Mouse (Mus musculus) CH12.LX (cell line): ENCODE results near the gene BC030867. TPM values are rescaled to one million over a fixed set of nuclear protein-coding genes. Genes with fewer than 3 reads are reported as not detected.

Experiments
- DNase-seq: peaks from one replicate; pipeline ENCODE4 v3.0.0-alpha.2; 2013; ENCODE audit errors: extremely low read depth
- H3K27ac ChIP-seq: 2 replicates; pipeline ENCODE4 v1.5.1; 2012; ENCODE audit warnings: low read depth, mild to moderate bottlenecking, control low read depth, moderate library complexity; ENCODE audit not compliant: insufficient read depth
- H3K27me3 ChIP-seq: replicated peaks from 2 replicates; pipeline ENCODE3; 2012; ENCODE audit warnings: inconsistent platforms
- H3K36me3 ChIP-seq, 2 experiments: replicated peaks in 1 of 2; 2 replicates each; pipeline versions ENCODE3 to v1.6.1; 2012; ENCODE audit warnings: inconsistent platforms in 1 of 2, low read length in 1 of 2, mild to moderate bottlenecking in 1 of 2, mixed read lengths in 1 of 2, moderate library complexity in 1 of 2; ENCODE audit not compliant: control insufficient read depth in 1 of 2, insufficient read depth in 1 of 2
- H3K4me1 ChIP-seq, 2 experiments: 2 replicates each; pipeline ENCODE4 v1.6.1; 2012; ENCODE audit warnings: inconsistent platforms in 1 of 2, moderate library complexity in 1 of 2; ENCODE audit not compliant: insufficient read depth in 2 of 2, control insufficient read depth in 1 of 2
- H3K4me2 ChIP-seq: 2 replicates; pipeline ENCODE4 v1.6.1; 2012; ENCODE audit warnings: low read depth, mild to moderate bottlenecking, control low read depth; ENCODE audit not compliant: poor library complexity, insufficient read depth, severe bottlenecking
- H3K4me3 ChIP-seq, 3 experiments: fragments of 150-350 bp in 1 of 3; sonication (generic) in 1 of 3; replicated peaks in 1 of 3; 2 replicates each; pipeline versions ENCODE3 to v1.5.1; 2011 to 2012; ENCODE audit warnings: low read depth in 2 of 3, low read length in 2 of 3, mild to moderate bottlenecking in 2 of 3, moderate library complexity in 2 of 3, control low read depth in 1 of 3, improper control_type of control experiment in 1 of 3, inconsistent platforms in 1 of 3, mixed read lengths in 1 of 3; ENCODE audit not compliant: poor library complexity in 1 of 3
- H3K79me2 ChIP-seq: replicated peaks from 2 replicates; pipeline ENCODE4 v1.6.1; 2012; ENCODE audit warnings: mild to moderate bottlenecking, moderate library complexity; ENCODE audit not compliant: control insufficient read depth, poor library complexity, insufficient read depth, severe bottlenecking; ENCODE audit errors: extremely low read depth
- H3K9ac ChIP-seq: 2 replicates; pipeline ENCODE4 v1.6.1; 2012; ENCODE audit warnings: low read depth, mild to moderate bottlenecking, control low read depth, moderate library complexity; ENCODE audit not compliant: insufficient read depth
- H3K9me3 ChIP-seq: replicated peaks from 2 replicates; pipeline ENCODE3; 2012; ENCODE audit warnings: low read length, inconsistent platforms, mixed read lengths
- CHD1 ChIP-seq: IDR thresholded peaks from 2 replicates; pipeline ENCODE4 v1.6.1; 2012; ENCODE audit warnings: low read depth, low read length, improper control_type of control experiment, inconsistent platforms
- CHD2 ChIP-seq: IDR thresholded peaks from 2 replicates; pipeline ENCODE4 v1.6.1; 2011; ENCODE audit warnings: low read length, improper control_type of control experiment
- CTCF ChIP-seq, 2 experiments: IDR thresholded peaks in 1 of 2; conservative IDR thresholded peaks in 1 of 2; 2 replicates each; pipeline ENCODE4 v1.5.1; 2011 to 2012; ENCODE audit warnings: low read depth in 2 of 2, low read length in 2 of 2, improper control_type of control experiment in 1 of 2, inconsistent platforms in 1 of 2, mild to moderate bottlenecking in 1 of 2, moderate library complexity in 1 of 2
- HCFC1 ChIP-seq: IDR thresholded peaks from 2 replicates; pipeline ENCODE4 v1.6.1; 2012; ENCODE audit warnings: low read depth, mild to moderate bottlenecking, inconsistent platforms, low read length, improper control_type of control experiment
- IRF4 ChIP-seq: IDR thresholded peaks from 2 replicates; pipeline ENCODE4 v1.6.1; 2014; ENCODE audit warnings: low read depth, mild to moderate bottlenecking, inconsistent platforms, low read length, improper control_type of control experiment
- KAT2A ChIP-seq: IDR thresholded peaks from 2 replicates; pipeline ENCODE4 v1.6.1; 2012; ENCODE audit warnings: low read length, improper control_type of control experiment, inconsistent platforms; ENCODE audit not compliant: insufficient replicate concordance
- MAFK ChIP-seq: IDR thresholded peaks from 2 replicates; pipeline ENCODE4 v1.6.1; 2011; ENCODE audit warnings: low read length, improper control_type of control experiment; ENCODE audit not compliant: insufficient replicate concordance
- MAX ChIP-seq: IDR thresholded peaks from 2 replicates; pipeline ENCODE4 v1.6.1; 2011; ENCODE audit warnings: low read length, improper control_type of control experiment
- MAZ ChIP-seq: IDR thresholded peaks from 2 replicates; pipeline ENCODE4 v1.6.1; 2012; ENCODE audit warnings: low read depth, mild to moderate bottlenecking, inconsistent platforms, low read length, improper control_type of control experiment, moderate library complexity
- MEF2A ChIP-seq: IDR thresholded peaks from 2 replicates; pipeline ENCODE4 v1.6.1; 2014; ENCODE audit warnings: low read depth, mild to moderate bottlenecking, inconsistent platforms, low read length, improper control_type of control experiment, borderline replicate concordance
- MXI1 ChIP-seq: IDR thresholded peaks from 2 replicates; pipeline ENCODE4 v1.6.1; 2011; ENCODE audit warnings: mild to moderate bottlenecking, low read depth, low read length, improper control_type of control experiment
- MYC ChIP-seq: IDR thresholded peaks from 2 replicates; pipeline ENCODE4 v1.6.1; 2011; ENCODE audit warnings: low read depth, mild to moderate bottlenecking, improper control_type of control experiment, low read length
- NELFE ChIP-seq: IDR thresholded peaks from 2 replicates; pipeline ENCODE4 v1.6.1; 2011; ENCODE audit warnings: low read depth, low read length, improper control_type of control experiment
- PAX5 ChIP-seq: IDR thresholded peaks from 2 replicates; pipeline ENCODE4 v1.6.1; 2012; ENCODE audit warnings: low read length, inconsistent platforms, mixed read lengths
- POLR2A ChIP-seq: IDR thresholded peaks from 2 replicates; pipeline ENCODE4 v1.6.1; 2011; ENCODE audit warnings: low read depth, mild to moderate bottlenecking, improper control_type of control experiment, low read length
- POLR2AphosphoS2 ChIP-seq: IDR thresholded peaks from 2 replicates; pipeline ENCODE4 v1.6.1; 2011; ENCODE audit warnings: low read depth, low read length, improper control_type of control experiment
- RAD21 ChIP-seq: IDR thresholded peaks from 2 replicates; pipeline ENCODE4 v1.6.1; 2011; ENCODE audit warnings: low read depth, mild to moderate bottlenecking, low read length, improper control_type of control experiment, moderate library complexity
- SIN3A ChIP-seq: IDR thresholded peaks from 2 replicates; pipeline ENCODE4 v1.6.1; 2012; ENCODE audit warnings: low read length, improper control_type of control experiment, inconsistent platforms
- SMC3 ChIP-seq: IDR thresholded peaks from 2 replicates; pipeline ENCODE4 v1.6.1; 2011; ENCODE audit warnings: low read depth, low read length, improper control_type of control experiment
- TBP ChIP-seq: conservative IDR thresholded peaks from 2 replicates; pipeline ENCODE4 v1.6.1; 2011; ENCODE audit warnings: low read depth, low read length, improper control_type of control experiment
- UBTF ChIP-seq: IDR thresholded peaks from 2 replicates; pipeline ENCODE4 v1.6.1; 2012; ENCODE audit warnings: low read depth, mild to moderate bottlenecking, inconsistent platforms, low read length, improper control_type of control experiment, moderate library complexity
- ZKSCAN1 ChIP-seq: IDR thresholded peaks from 2 replicates; pipeline ENCODE4 v1.6.1; 2012; ENCODE audit warnings: low read depth, inconsistent platforms, low read length, improper control_type of control experiment, borderline replicate concordance
- ZMIZ1 ChIP-seq: IDR thresholded peaks from 2 replicates; pipeline ENCODE4 v1.6.1; 2012; ENCODE audit warnings: low read depth, mild to moderate bottlenecking, inconsistent platforms, low read length, improper control_type of control experiment
- dilution Hi-C: fragments of 300-500 bp; cut with MboI; formaldehyde crosslinking; loops from 2 replicates; pipeline ENCODE4 v1.14.3; 2020; ENCODE audit warnings: low sequenced_read_pairs; ENCODE audit not compliant: extremely low pct_unique_long_range_greater_than_20kb, extremely low pct_ligation_motif_present
- in situ Hi-C: fragments of 300-500 bp; cut with MboI; formaldehyde crosslinking; loops from 3 replicates; pipeline ENCODE4 v1.14.3; 2019; ENCODE audit warnings: low sequenced_read_pairs, low pct_ligation_motif_present, low pct_unique_long_range_greater_than_20kb, mixed read lengths
- polyA plus RNA-seq: library from polyadenylated mRNA; unstranded; fragments of >175 nt; gene quantifications from 2 replicates; pipeline ENCODE4 v1.2.1, GENCODE M21; 2012; ENCODE audit warnings: low read depth; ENCODE audit not compliant: insufficient read length
- total RNA-seq, 2 experiments: library from RNA; depleted of rRNA; stranded (reverse); fragments of 300-350 nt in 1 of 2; fragments of >200 nt in 1 of 2; gene quantifications; 2 replicates each; pipeline ENCODE4 v1.2.3; 2012 to 2014

Gene BC030867
- total and polyA plus RNA-seq, 3 experiments: 11.4 to 34.0 (median 26.2) TPM

DNA sequence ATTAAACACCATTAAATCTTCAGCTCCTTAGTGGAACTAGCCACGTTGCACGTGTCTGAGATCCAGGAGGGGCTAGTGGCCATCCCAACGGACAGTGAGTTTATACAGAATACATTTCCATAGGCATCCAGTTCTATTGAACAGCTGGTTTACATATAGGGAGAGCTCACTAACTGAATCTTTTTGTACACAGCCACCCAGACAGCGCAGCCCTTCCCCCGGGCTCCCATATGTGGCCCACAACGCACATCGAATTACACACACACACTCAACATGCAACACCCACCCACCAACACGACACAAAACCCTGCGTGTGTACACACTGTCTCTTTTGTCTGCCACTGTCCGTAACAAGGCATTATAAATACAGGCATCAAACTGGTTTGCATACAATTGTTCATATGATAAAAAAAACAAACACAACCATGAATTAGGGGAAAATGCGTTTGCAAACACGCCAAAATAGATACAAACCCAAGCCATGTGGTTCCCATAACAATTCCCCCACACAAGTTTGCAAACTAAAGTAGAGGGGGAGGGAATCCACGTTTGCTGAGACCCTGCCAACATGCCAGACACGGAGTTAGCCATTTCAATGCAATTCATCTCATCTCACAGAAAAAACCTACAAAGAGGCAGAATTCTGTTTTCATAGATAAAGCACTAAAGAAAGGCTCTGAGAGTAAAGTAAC lies 3.0 kb upstream of the BC030867 start:
- no peak overlapping the region for H3K27ac ChIP-seq
- dilution Hi-C loops: no loop called here
- TF ChIP-seq RAD21 (no peak), MAX (no peak), POLR2A (no peak), HCFC1 (no peak), SMC3 (no peak), SIN3A (no peak), PAX5 (no peak), ZKSCAN1 (no peak), CHD1 (no peak), IRF4 (no peak), NELFE (no peak), CTCF (conservative IDR thresholded peaks at IDR 0.05 in 1 of 2, IDR thresholded peaks at IDR 0.05 in 1 of 2; ENCODE audit: low read depth in 2 of 2, low read length in 2 of 2) (no peak), CHD2 (no peak), MEF2A (no peak), ZMIZ1 (no peak)
- H3K9me3 ChIP-seq: peaks cover 11% of the 10 kb centered on the region
- no peak overlapping the region for H3K4me3 ChIP-seq
- H3K4me2 ChIP-seq: peak overlapping the region; percentile 62; the same call in 1 of the 2 replicates
- in situ Hi-C loops: no loop called here
- H3K36me3 ChIP-seq: peaks cover 0 to 4% of the 10 kb centered on the region in 2 experiments
- peaks cover 3% of the 10 kb centered on the region; the same call in 1 of the 2 replicates for H3K79me2 ChIP-seq
- no peak for DNase-seq
- H3K9ac ChIP-seq: no peak overlapping the region
- peaks cover 8 to 28% of the 10 kb centered on the region in 2 experiments for H3K4me1 ChIP-seq
- peaks cover 24% of the 10 kb centered on the region for H3K27me3 ChIP-seq

DNA sequence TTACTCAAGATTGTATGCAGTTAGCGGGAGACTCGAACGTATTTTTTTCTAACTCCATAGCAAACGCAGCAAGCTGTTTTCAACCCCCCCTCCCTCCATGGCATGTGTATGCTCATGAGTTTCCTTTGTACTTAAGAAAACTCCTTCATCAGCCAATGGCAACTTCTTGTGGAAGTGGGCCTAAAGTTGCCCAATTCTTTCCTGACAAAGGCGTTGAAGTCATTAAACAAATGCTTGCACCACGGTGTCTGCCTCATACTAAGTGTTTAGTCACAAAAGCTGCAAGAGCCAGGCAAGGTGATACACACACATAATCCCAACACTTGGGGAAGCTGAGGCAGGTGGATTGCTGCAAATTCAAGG lies 2.4 kb upstream of the BC030867 start:
- Histone ChIP-seq H3K4me1 (peaks cover 8 to 28% of the 10 kb centered on the region in 2 experiments), H3K4me2 (no peak overlapping the region), H3K4me3 (no peak overlapping the region), H3K27me3 (peaks cover 21% of the 10 kb centered on the region), H3K27ac (no peak overlapping the region)
- no peak for DNase-seq
- no peak for TF ChIP-seq KAT2A
- no peak for TF ChIP-seq MAZ
- TF ChIP-seq ZKSCAN1: no peak
- no peak for TF ChIP-seq POLR2AphosphoS2
- TF ChIP-seq IRF4: no peak
- no peak for TF ChIP-seq MXI1
- TF ChIP-seq TBP: no peak
- TF ChIP-seq MYC: no peak
- no peak for TF ChIP-seq RAD21
- no peak for TF ChIP-seq UBTF
- no peak for TF ChIP-seq MAFK
- no peak for TF ChIP-seq CHD2
- TF ChIP-seq, all 38 proteins: peak for 0
- peaks cover 0 to 9% of the 10 kb centered on the region in 2 experiments for H3K36me3 ChIP-seq
- in situ Hi-C loops (no loop called here), dilution Hi-C loops (no loop called here)
- H3K79me2 ChIP-seq: peaks cover 3% of the 10 kb centered on the region; the same call in 1 of the 2 replicates
- H3K9ac ChIP-seq: no peak overlapping the region
- H3K9me3 ChIP-seq: peaks cover 11% of the 10 kb centered on the region
